Mouse (Mus musculus): ENCODE measurements around the gene Ccdc62. TPM values are rescaled to one million over a fixed set of nuclear protein-coding genes. Genes with fewer than 3 reads are reported as not detected.

The Ccdc62 gene
- polyA plus RNA-seq (2012; rRNA removed), result 1.2 and 2.6 TPM in 2 replicates

GRCm38 (mm10) chr5:123930508-123930989 lies at the start of gene Ccdc62:
TSS of gene Ccdc62 (plus strand) at chr5:123930679.

GRCm38 (mm10) chr5:123906976-123907630 lies 23.4 kb upstream of the Ccdc62 start, which contains the start of gene Denr:
TSS of gene Denr (plus strand) at chr5:123907175.

GRCm38 (mm10) chr5:123927118-123927517 lies 3.4 kb upstream of the Ccdc62 start, which contains the start of gene Gm43518:
TSS of gene Gm43518 (plus strand) at chr5:123927418.

GRCm38 (mm10) chr5:123973299-123974178 lies 43.1 kb downstream of the Ccdc62 start, which contains the start of gene Hip1r:
TSS of gene Hip1r (plus strand) at chr5:123973628.

Other genes starting within 250 kb of the Ccdc62 start
- 12.9 and 13.1 TPM in 2 replicates for gene Clip1, start 246.1 kb upstream of the Ccdc62 start, polyA plus RNA-seq (2012; rRNA removed)
- gene Zcchc8, start 209.6 kb upstream of the Ccdc62 start, polyA plus RNA-seq (2012; rRNA removed), result 24.9 and 25.6 TPM in 2 replicates
- 8.2 and 13.1 TPM in 2 replicates for gene Rsrc2, start 181.3 kb upstream of the Ccdc62 start, polyA plus RNA-seq (2012; rRNA removed)
- 1.2 and 2.1 TPM in 2 replicates for gene Kntc1, start 181.0 kb upstream of the Ccdc62 start, polyA plus RNA-seq (2012; rRNA removed)
- gene Hcar2, start 65.2 kb upstream of the Ccdc62 start, polyA plus RNA-seq (2012; rRNA removed), result 1.1 and 1.7 TPM in 2 replicates
- 3.9 and 4.3 TPM in 2 replicates for gene Hcar1, start 50.7 kb upstream of the Ccdc62 start, polyA plus RNA-seq (2012; rRNA removed)
- gene Denr, start 23.5 kb upstream of the Ccdc62 start, polyA plus RNA-seq (2012; rRNA removed), result 15.2 and 17.9 TPM in 2 replicates
- not detected in 2 replicates for gene Gm43518, start 3.3 kb upstream of the Ccdc62 start, polyA plus RNA-seq (2012; rRNA removed)
- gene Hip1r, start 42.9 kb downstream of the Ccdc62 start, polyA plus RNA-seq (2012; rRNA removed), result 30.6 and 33.3 TPM in 2 replicates
- gene Vps37b, start 101.6 kb downstream of the Ccdc62 start, polyA plus RNA-seq (2012; rRNA removed), result 61.6 and 76.4 TPM in 2 replicates
- gene Abcb9, start 165.1 kb downstream of the Ccdc62 start, polyA plus RNA-seq (2012; rRNA removed), result 12.0 and 13.3 TPM in 2 replicates
- 84.8 and 95.9 TPM in 2 replicates for gene Ogfod2, start 181.6 kb downstream of the Ccdc62 start, polyA plus RNA-seq (2012; rRNA removed)
- 35.3 and 35.4 TPM in 2 replicates for gene Arl6ip4, start 185.4 kb downstream of the Ccdc62 start, polyA plus RNA-seq (2012; rRNA removed)